In the genomic region with DNA sequence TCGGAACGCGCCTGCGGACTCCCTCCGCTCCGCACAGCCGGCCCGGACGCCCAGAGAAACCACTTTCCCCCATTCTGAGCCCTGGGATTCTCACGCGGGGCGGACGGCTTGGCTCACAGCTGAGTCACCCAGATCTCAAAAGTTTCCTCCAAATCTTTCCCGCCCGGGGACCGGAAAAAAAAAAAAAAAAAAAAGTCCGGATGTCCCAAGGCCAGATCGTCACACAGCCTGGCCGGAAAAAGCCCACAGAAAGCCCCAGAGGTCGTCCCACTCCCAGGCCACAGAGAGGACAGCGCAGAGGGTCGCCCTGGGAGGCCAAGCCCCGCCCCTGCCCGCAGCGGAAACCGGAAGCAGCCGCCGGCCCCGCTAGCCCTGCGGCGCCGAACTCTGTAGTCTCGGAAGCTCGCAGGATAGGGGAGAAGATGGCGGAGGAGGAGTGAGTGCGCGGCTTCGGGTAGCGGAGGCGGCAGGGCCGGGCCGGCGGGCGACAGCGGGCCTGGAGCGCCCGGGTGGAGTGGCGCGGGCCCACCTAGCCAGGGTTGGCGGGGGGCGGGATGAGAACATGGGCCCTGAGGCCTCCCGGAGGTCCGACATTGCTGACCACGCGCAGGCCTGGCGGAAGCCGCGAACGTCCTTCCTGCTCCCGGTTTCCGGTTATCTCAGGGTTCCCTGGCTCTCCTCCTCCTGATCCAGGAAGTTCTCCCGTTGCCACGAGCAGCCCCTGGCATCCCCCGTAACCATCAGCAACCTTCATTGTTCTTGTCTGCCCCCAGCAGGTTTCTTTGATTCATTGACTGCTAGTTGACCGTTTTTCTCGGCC, we compare ENCODE assay signal across 8 mouse cellular contexts. TPM values are rescaled to one million over a fixed set of nuclear protein-coding genes. Genes with fewer than 3 reads are reported as not detected.
DNase-seq lines count a peak whose midpoint lies in the region; ATAC-seq and TF ChIP-seq lines count a peak whose summit lies in the region.

TSS of gene Slc9a8 (plus strand) at position 383 of the 820 bp plus-strand sequence.

- H3K36me3 ChIP-seq in ES-Bruce4 (ENCODE audit: control insufficient read depth, insufficient read depth, low read length, poor library complexity, severe bottlenecking): peaks cover 21% of the 10 kb centered on the region
- peaks cover 27% of the 10 kb centered on the region for H3K36me3 ChIP-seq in forebrain, embryonic 15.5 days

- DNase-seq in cerebellum, adult 11 months: peak; percentile 87
- DNase-seq in heart, postnatal 25 days (ENCODE audit: low spot score): peak; percentile 94
- peak; percentile 92 to 94 for DNase-seq in layer of hippocampus, adult 18-20 months (ENCODE audit: low spot score in 2 of 2)
- peak; percentile 94 for DNase-seq in lung, adult 2 months
- DNase-seq in thymus, adult 18-20 months: peak; percentile 87

- no peak for TF ChIP-seq CTCF in ES-Bruce4 (IDR thresholded peaks at IDR 0.05; ENCODE audit: low read depth, low read length)
- TF ChIP-seq CTCF in lung, adult 2 months (IDR thresholded peaks at IDR 0.05; ENCODE audit: insufficient read depth, low read length): no peak

- H3K4me1 ChIP-seq in ES-Bruce4 (ENCODE audit: control insufficient read depth, insufficient read depth, low read length): no peaks in the 10 kb centered on the region
- H3K4me1 ChIP-seq in forebrain, embryonic 15.5 days: peaks cover 21% of the 10 kb centered on the region
- H3K4me1 ChIP-seq in lung, adult 2 months (ENCODE audit: control insufficient read depth, insufficient read depth, low read length): peaks cover 9% of the 10 kb centered on the region

- peak within 1 kb of the TSS; percentile 66 for H3K4me2 ChIP-seq in forebrain, embryonic 15.5 days (replicated peaks)

- no peak for TF ChIP-seq EP300 in ES-Bruce4 (IDR thresholded peaks at IDR 0.05; ENCODE audit: insufficient read depth, low read depth, low read length)

- peak within 1 kb of the TSS; percentile 96 for H3K27ac ChIP-seq in ES-Bruce4 (ENCODE audit: insufficient read depth, low read length)
- H3K27ac ChIP-seq in forebrain, embryonic 15.5 days (replicated peaks): peak within 1 kb of the TSS; percentile 99

- TF ChIP-seq POLR2A in ES-Bruce4 (IDR thresholded peaks at IDR 0.05; ENCODE audit: insufficient read depth, low read length): no peak
- TF ChIP-seq POLR2A in lung, adult 2 months (IDR thresholded peaks at IDR 0.05; ENCODE audit: borderline replicate concordance, extremely low read depth, low read depth, low read length): peak; percentile 70; the same call in 1 of the 2 replicates

- under 1% methylated on average over 64 of the region's 66 CpGs for WGBS in forebrain, embryonic 15.5 days
- under 1% methylated on average over 66 of the region's 66 CpGs for WGBS in lung, adult 2 months

- intact Hi-C loops in heart, postnatal 25 days (cut with DNase I): loop anchor here (5.0 kb wide), 1 partner anchor 359 kb away; the partner anchor contains the start of gene Znfx1

- no peaks in the 10 kb centered on the region for H3K27me3 ChIP-seq in ES-Bruce4 (ENCODE audit: control insufficient read depth, insufficient read depth, low read length, poor library complexity, severe bottlenecking)
- no peaks in the 10 kb centered on the region for H3K27me3 ChIP-seq in forebrain, embryonic 15.5 days

- peak within 1 kb of the TSS; percentile 96 for H3K4me3 ChIP-seq in ES-Bruce4 (ENCODE audit: low read depth, low read length)
- peak within 1 kb of the TSS; percentile 87 for H3K4me3 ChIP-seq in forebrain, embryonic 15.5 days
- H3K4me3 ChIP-seq in lung, adult 2 months (replicated peaks; ENCODE audit: extremely low read depth, low read depth, low read length): peak within 1 kb of the TSS; percentile 39

- H3K9ac ChIP-seq in ES-Bruce4 (ENCODE audit: low read depth, poor library complexity, severe bottlenecking): peak within 1 kb of the TSS; percentile 98
- H3K9ac ChIP-seq in forebrain, embryonic 15.5 days (replicated peaks): peak within 1 kb of the TSS; percentile 94

- no peaks in the 10 kb centered on the region for H3K9me3 ChIP-seq in ES-Bruce4 (replicated peaks; ENCODE audit: control insufficient read depth, insufficient read depth, low read length, poor library complexity, severe bottlenecking)
- H3K9me3 ChIP-seq in forebrain, embryonic 15.5 days: no peaks in the 10 kb centered on the region

- ATAC-seq in forebrain, embryonic 15.5 days (replicated peaks): peak; percentile 97
- peak; percentile 71 for ATAC-seq in neutrophil, adult 5-6 weeks (ENCODE audit: extremely low read depth, insufficient number of reproducible peaks, low FRiP score, poor library complexity, severe bottlenecking)

RNA-seq across cellular contexts. Expression of gene Slc9a8, which starts in this region (rescaled TPM):
- polyA plus RNA-seq in ES-Bruce4 (2011; ENCODE audit: insufficient read depth, insufficient read length, low read depth, missing spikeins): 44.8 and 49.1 TPM in 2 replicates
- polyA plus RNA-seq in forebrain, embryonic 15.5 days (2015; fragmentation: Nextera tagmentation; extraction: Ambion mirVana): 20.4 and 23.1 TPM in 2 replicates
- total RNA-seq in heart, postnatal 25 days (2021): 10 to 100 TPM; 21.8 to 23.9 TPM
- 10 to 100 TPM; 28.9 to 29.9 TPM for total RNA-seq in layer of hippocampus, adult 18-20 months (2021)
- polyA plus RNA-seq in lung, adult 2 months (2012; rRNA removed): 32.0 and 41.7 TPM in 2 replicates
- total RNA-seq in neutrophil, adult 5-6 weeks (2017): 43.5 and 52.9 TPM in 2 replicates

Comparison
In these comparisons a context has a peak if more than half of its experiments do, and no peak if none do; other contexts are left out.
1. Peak in every context shown above with its lines: DNase-seq, ATAC-seq, H3K4me3 ChIP-seq and H3K27ac ChIP-seq.
2. H3K4me3 ChIP-seq: peak in every context shown above with its lines; median percentile 96 in ES-Bruce4; 87 in forebrain, embryonic 15.5 days; 39 in lung, adult 2 months.